Mouse (Mus musculus): ENCODE measurements around the gene Elob.

Elob gene

GRCm38 (mm10) chr17:23777141-23777540, 51.8 kb downstream of the Elob start:
- no peak for DNase-seq

DNA sequence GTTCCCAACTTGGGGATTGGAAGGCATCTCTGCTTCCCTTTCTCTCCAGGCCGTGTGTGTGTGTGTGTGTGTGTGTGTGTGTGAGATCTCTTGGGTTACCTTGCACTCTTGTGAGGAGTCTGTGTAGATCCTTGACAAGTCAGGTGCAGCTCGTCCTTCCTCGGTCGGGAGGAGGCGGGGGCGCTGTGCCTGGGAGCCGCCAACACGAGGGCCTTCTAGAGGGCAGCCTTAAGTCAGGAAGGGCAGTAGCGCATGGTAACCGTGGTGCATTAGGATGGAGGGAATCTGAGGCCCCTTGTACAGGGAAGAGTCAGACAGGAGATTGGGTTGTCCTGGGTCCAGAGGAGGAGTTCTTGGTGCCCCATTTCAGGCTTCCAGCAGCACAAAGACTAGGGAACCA, 52.7 kb downstream of the Elob start:
- no peak for DNase-seq

Measured in kidney, adult 9 months (tissue).